Mouse (Mus musculus): Measurements from ENCODE around the gene Slc38a9.

Gene Slc38a9

GRCm38 (mm10) chr13:112770528-112771328, 110.2 kb downstream of the Slc38a9 start:
- DNase-seq (ENCODE audit: low read depth, low spot score), result no peak

DNA sequence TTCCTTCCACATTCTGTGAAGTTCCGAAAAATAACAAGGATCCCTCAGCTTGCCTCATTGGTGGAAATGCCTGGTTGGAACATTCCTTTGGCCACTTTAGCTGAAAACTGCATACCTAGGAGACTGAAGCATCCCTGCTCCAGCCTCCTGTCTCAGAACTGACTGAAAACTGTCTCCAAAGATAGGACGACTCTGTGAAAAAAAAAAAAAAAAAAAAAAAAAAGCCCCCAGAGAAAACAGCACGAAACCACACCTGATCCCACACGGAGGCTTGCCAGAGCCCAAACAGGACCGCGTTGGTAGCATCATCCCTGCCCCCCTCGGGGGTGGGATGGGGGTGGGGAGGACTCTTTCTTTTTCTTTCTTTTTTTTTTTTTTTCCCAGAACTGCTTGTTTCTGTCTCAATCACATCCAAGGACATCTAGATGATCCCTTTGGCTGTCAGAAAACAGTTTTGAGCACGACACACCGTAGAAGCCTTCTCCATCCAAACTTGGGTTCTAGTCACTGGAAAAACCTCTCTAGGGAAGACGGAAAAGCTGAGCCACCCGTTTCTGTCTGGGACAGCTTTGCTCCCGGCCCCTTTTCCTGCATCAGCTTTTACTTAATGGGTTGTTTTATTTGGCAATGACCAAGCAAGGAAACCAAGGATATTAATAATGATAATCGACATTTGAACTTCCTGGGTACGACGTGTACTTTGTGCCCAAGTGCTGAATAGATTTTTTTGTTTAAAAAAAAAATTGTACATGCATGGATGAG, 111.1 kb downstream of the Slc38a9 start:
- no peak for DNase-seq (ENCODE audit: low read depth, low spot score)

GRCm38 (mm10) chr13:112772252-112772651, 111.7 kb downstream of the Slc38a9 start:
- DNase-seq (ENCODE audit: low read depth, low spot score), result no peak

DNA sequence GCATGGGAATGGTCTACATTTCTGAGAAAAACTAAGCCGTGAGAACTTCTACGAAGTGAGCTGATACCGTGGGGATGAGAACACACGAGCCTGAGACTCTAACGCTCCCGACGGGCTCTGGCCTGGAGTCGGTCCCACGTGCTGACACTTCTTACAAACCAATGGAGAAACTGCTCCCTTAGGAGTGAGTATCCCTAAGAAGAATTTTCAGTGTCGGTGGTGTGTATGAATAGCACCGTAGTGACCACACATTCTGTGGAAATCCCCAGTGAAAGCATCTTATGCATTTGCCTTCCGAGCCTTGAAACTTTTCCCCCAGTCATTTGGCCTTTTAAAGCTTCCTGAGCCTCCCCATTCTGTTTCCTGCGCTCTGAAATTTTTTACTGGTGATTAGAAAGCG, 112.3 kb downstream of the Slc38a9 start:
- DNase-seq (ENCODE audit: low read depth, low spot score), result no peak

- no peak for DNase-seq (ENCODE audit: low read depth, low spot score)
Measured at GRCm38 (mm10) chr13:112773991-112774675, 113.6 kb downstream of the Slc38a9 start.

- DNase-seq (ENCODE audit: low read depth, low spot score), result no peak
Measured at GRCm38 (mm10) chr13:112775856-112776255, 115.3 kb downstream of the Slc38a9 start.

DNA sequence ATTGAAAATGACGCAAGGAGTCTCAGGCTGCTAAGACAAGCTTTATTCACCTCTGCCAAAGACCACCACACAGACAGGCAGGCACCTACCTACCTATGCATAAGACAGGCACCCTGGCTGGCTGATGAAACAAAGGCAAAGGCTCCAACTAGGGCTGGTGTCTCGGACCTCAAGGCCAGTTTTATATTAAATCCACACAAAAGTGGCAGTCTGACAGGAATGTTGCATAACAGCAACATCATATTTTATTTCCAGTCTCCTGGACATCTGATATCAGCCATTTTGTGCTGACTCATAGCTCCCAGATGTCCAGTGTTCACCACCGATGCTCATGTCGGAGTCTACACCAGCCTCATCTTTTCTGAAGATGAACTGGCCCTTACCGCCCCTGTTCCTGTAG, 117.9 kb downstream of the Slc38a9 start:
- no peak for DNase-seq (ENCODE audit: low read depth, low spot score)

DNA sequence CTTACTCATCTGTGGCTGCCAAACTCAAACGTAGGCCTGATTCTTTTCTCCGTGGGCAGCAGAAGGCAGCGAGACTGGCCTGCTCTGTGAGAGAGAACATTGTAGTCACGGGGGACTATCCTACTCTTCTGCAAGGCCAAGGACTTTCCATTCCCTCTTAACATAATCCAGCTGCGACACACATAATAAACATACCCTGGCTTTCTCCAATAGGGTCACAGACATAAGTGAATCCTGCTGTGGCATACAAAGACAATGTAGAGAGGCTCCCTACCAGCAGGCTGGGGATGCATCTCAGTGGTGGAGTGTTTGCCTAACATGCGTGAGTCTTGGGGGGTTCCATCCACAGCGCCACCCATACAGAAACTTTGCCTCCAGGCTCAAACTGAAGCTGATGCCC, 124.8 kb downstream of the Slc38a9 start:
- DNase-seq (ENCODE audit: low read depth, low spot score), result no peak

DNA sequence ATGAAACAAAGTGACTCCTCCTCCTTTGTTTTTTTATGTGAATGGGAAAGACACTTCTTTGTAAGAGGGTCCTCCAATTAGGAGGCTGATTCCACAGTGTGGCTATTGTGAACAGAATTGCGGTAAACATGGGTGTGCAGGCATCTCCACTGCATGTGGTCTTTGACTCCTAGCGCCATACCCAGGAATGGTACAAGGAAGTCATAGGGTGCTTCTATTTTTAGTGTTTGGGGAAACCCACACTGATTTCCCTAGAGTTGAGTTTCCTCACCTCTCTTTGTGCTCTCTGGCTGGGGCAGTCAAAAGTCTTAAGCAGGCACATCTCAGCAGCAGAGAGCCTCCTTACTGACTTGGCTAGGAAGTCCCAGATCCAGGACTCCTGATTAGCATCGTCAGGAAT, 125.6 kb downstream of the Slc38a9 start:
- DNase-seq (ENCODE audit: low read depth, low spot score), result no peak

- no peak for DNase-seq (ENCODE audit: low read depth, low spot score)
Measured at GRCm38 (mm10) chr13:112786942-112787533, 126.5 kb downstream of the Slc38a9 start.

Data from brain, adult 2 months (tissue).